Mouse (Mus musculus) erythroblast, embryonic 14.5 days (primary cell): ENCODE results near the gene Tspan17.

Experiments used
- GATA1 ChIP-seq: IDR thresholded peaks from 2 replicates; pipeline ENCODE4 v1.6.1; 2012; ENCODE audit warnings: low read length, inconsistent platforms, mixed read lengths
- TAL1 ChIP-seq: IDR thresholded peaks from 3 replicates; pipeline ENCODE4 v1.6.1; 2012; ENCODE audit warnings: low read length, inconsistent platforms, mixed read lengths

DNA sequence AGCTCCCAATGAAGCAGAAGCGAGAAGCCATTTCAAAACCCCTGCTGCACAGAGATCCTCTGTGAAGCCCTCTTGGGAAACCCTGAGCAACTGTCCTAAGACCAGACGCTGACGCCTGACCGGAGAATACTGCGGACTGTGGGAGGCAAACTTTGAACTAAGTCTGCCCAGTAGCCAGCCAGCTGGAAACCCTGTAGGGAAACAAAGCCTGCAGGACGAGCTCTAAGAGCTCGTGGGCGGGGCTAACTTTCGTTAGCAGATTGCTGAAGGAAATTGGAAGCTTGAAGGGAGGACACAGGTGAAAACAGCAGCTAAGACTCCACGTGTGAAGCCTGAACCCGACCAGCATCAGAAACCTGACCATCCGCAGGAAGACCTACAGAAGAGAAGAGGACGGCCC is 40.3 kb downstream of the Tspan17 start:
- TF ChIP-seq TAL1: no peak
- TF ChIP-seq GATA1: no peak
